Mouse (Mus musculus) layer of hippocampus, postnatal 14 days (tissue): ENCODE results near the gene Lgr6. TPM values are rescaled to one million over a fixed set of nuclear protein-coding genes. Genes with fewer than 3 reads are reported as not detected.
A peak's percentile ranks its signal among the peaks of the same experiment; 100 is the strongest.

ENCODE experiments used
- DNase-seq, 2 experiments: peaks; one replicate each; pipeline ENCODE4 v3.0.0; 2021 to 2022; ENCODE audit warnings: low spot score in 2 of 2, mixed read lengths in 1 of 2
- total RNA-seq, 2 experiments: library from RNA; stranded (reverse); gene quantifications; 2 replicates each; pipeline ENCODE4 v1.2.3; 2021

The Lgr6 gene
- total RNA-seq, 2 experiments from 2014 or later, result 1.6 to 2.5 TPM

- DNase-seq, result no peak
Observed at GRCm38 (mm10) chr1:135083465-135083864, 21.6 kb downstream of the Lgr6 start.

GRCm38 (mm10) chr1:135082267-135082666 lies 22.8 kb downstream of the Lgr6 start:
- no peak for DNase-seq

GRCm38 (mm10) chr1:135079021-135079420 lies 26.1 kb downstream of the Lgr6 start:
- DNase-seq, result no peak

GRCm38 (mm10) chr1:135076470-135076869 lies 28.6 kb downstream of the Lgr6 start:
- DNase-seq, result no peak

GRCm38 (mm10) chr1:135075270-135075669 lies 29.8 kb downstream of the Lgr6 start:
- no peak for DNase-seq

- DNase-seq, result no peak
Observed at GRCm38 (mm10) chr1:135072643-135073042, 32.4 kb downstream of the Lgr6 start.

- no peak for DNase-seq
Observed at GRCm38 (mm10) chr1:135069841-135070240, 35.2 kb downstream of the Lgr6 start.

- no peak for DNase-seq
Observed at GRCm38 (mm10) chr1:135064525-135064924, 40.6 kb downstream of the Lgr6 start.

GRCm38 (mm10) chr1:135062936-135063335 lies 42.1 kb downstream of the Lgr6 start:
- DNase-seq, result no peak

GRCm38 (mm10) chr1:135061300-135061699 lies 43.8 kb downstream of the Lgr6 start:
- no peak for DNase-seq

GRCm38 (mm10) chr1:135060174-135060573 lies 44.9 kb downstream of the Lgr6 start:
- no peak for DNase-seq

- DNase-seq, result no peak
Observed at GRCm38 (mm10) chr1:135056901-135057300, 48.2 kb downstream of the Lgr6 start.

GRCm38 (mm10) chr1:135054121-135054520 lies 51.0 kb downstream of the Lgr6 start:
- DNase-seq, result no peak

- DNase-seq, result no peak
Observed at GRCm38 (mm10) chr1:135044439-135044838, 60.6 kb downstream of the Lgr6 start.

- DNase-seq, result no peak
Observed at GRCm38 (mm10) chr1:135036297-135036696, 68.8 kb downstream of the Lgr6 start.

- peak; percentile 32 to 67 for DNase-seq
Observed at GRCm38 (mm10) chr1:135032658-135033057, 72.4 kb downstream of the Lgr6 start.

- no peak for DNase-seq
Observed at GRCm38 (mm10) chr1:135030121-135030520, 75.0 kb downstream of the Lgr6 start.

- no peak for DNase-seq
Observed at GRCm38 (mm10) chr1:135026275-135026674, 78.8 kb downstream of the Lgr6 start.

- no peak for DNase-seq
Observed at GRCm38 (mm10) chr1:135023583-135023982, 81.5 kb downstream of the Lgr6 start.

- DNase-seq, result no peak
Observed at GRCm38 (mm10) chr1:135021936-135022335, 83.1 kb downstream of the Lgr6 start.

GRCm38 (mm10) chr1:135020970-135021369 lies 84.1 kb downstream of the Lgr6 start:
- peak in 1 of 2 experiments; percentile 48 for DNase-seq

- DNase-seq, result peak; percentile 46 to 60
Observed at GRCm38 (mm10) chr1:135020281-135020940, 84.7 kb downstream of the Lgr6 start.

- DNase-seq, result peak; percentile 32 to 47
Observed at GRCm38 (mm10) chr1:135019775-135020167, 85.3 kb downstream of the Lgr6 start.
